Mouse (Mus musculus): ENCODE measurements at regions not wholly inside any gene's neighbourhood (a gene's known extent, or its start where the extent isn't known, plus 50 kb on each side); places are given as distances from the start of the nearest gene placed in this dataset.
A peak's percentile ranks its signal among the peaks of the same experiment; 100 is the strongest.

DNA sequence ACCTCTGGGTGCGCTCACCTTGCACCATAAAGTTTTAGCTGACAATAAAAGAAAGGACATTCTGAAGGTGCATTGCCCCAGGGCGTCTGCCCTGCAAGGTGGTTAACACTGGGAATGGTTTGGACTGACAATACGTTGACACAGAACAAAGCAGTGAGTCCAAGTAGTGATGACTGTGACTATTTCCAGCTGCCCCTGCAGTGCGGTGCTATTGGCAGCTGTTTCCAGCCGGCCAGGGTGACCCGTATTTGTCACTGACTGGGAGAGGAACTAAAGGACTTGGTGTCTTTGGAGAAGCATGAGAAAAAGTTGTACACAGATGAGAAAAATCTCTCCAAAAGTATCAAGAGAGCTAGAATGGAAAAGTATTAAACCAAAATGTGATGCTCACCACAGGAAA, 52.0 kb upstream of the Vtcn1 start:
- DNase-seq (ENCODE audit: extremely low spot score) = no peak

DNA sequence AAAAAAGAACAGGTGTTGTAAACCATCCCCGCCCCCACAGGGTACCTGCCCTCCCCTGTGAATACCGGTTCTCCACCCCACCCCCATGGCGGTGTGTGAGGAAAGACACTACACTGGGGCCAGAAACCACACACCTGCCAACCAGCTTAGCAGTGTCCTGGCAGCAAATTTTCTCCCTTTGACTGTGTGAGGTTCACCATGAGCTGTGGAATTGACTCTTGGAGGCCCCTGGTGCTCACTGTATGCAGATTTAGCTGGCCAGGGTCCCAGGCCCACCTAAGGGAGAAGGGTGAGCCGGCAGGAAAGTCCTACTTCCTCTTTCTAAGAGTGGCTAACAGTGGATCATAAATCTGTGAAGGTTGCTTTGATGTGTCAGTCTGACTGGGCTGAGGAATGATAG, 53.9 kb upstream of the Vtcn1 start:
- no peak for DNase-seq (ENCODE audit: extremely low spot score)

DNA sequence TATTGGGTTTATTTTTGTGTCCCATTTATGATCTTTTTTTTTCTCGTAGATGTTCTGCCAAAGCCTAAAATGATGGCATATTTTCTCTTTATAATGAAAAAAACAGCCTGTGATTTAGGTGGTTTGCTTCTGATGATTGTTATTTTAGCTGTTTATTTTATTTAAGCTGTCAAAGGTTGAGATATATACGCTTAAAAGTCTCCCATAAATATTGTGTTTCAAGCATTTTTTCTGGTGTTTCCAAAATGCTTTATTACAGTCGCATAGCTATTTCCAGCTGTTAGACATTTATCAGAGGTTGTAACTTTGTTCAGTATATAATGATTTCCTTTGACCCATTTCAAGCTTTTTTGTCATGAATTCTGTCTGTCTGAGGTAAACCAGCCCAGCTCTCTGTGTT, 54.4 kb upstream of the Vtcn1 start:
- no peak for DNase-seq (ENCODE audit: extremely low spot score)

DNA sequence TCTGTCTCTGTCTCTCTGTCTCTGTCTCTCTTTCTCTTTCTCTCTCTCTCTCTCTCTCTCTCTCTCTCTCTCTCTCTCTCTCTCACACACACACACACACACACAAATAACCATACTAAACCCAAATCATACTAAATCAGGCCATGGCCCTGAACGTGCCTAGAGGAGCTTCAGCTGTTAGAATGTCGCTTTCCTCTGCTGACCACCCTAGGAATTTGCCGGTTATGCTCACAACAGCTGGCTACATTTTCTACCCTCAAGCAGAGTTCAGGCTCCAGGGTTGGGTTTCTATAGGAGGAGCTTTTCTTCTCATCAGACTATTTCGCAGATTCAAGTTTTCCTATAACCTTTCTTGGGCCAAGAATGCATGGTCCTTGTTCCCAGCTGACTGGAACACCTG, 56.1 kb upstream of the Vtcn1 start:
- no peak for DNase-seq (ENCODE audit: extremely low spot score)

DNA sequence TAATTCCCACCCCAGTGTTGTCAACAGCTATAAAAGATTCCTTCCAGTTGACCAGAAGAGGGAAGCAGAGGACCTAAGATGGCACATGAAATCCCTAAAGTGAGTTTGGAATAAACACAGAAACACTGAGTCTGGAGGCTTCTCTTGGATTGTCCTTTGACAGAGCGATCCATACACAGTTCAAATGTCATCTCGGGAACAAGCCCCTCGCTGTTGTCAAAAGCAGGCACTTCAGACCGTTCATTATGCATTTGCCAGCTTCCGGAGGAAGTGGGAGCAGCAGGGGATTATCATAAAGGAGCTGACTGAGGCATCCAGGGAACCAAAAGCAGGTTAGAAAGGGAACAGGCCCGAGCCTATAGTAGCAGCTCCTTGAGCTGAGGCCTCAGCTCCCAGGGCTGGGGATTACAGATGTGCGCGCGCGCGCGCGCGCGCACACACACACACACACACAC, 57.1 kb upstream of the Vtcn1 start:
- peak; percentile 67 for DNase-seq (ENCODE audit: extremely low spot score)

DNA sequence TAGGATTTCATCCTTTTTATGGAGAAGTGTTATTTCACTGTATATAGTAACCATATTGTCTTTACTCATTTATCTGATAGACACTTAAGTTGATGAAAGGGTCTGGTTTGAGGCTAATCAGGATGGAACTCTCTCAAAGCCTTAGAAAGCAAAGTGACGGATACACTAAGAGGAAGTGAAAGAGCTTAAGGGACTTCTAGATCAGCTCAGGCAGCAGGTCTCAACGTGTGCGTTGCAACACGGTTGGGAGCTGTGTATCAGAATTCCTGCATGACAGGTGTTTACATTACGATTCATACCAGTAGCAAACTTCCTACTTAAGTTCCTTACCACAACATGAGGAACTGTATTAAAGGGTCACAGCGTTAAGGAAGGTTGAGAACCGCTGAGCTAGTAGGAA, 59.9 kb upstream of the Vtcn1 start:
- DNase-seq (ENCODE audit: extremely low spot score) = no peak

DNA sequence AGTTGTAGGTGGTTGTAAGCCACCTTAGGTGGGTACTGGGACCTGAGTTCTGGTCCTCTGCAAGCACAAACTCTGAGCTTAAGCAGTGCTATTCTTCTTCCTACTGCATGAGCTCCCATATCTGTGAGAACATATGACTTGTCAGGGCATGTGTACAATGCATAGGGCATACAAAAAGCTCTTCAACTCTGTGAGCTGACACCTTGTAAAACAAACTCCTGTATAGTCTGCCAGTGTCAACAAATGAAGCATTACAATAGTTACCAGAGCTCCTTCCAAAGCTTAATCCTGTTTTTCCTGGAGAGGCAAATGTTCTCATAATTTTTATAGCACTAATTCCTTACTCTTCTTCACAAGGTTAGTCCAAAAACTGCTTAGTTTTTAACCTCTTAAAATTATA, 62.4 kb upstream of the Vtcn1 start:
- no peak for DNase-seq (ENCODE audit: extremely low spot score)

DNA sequence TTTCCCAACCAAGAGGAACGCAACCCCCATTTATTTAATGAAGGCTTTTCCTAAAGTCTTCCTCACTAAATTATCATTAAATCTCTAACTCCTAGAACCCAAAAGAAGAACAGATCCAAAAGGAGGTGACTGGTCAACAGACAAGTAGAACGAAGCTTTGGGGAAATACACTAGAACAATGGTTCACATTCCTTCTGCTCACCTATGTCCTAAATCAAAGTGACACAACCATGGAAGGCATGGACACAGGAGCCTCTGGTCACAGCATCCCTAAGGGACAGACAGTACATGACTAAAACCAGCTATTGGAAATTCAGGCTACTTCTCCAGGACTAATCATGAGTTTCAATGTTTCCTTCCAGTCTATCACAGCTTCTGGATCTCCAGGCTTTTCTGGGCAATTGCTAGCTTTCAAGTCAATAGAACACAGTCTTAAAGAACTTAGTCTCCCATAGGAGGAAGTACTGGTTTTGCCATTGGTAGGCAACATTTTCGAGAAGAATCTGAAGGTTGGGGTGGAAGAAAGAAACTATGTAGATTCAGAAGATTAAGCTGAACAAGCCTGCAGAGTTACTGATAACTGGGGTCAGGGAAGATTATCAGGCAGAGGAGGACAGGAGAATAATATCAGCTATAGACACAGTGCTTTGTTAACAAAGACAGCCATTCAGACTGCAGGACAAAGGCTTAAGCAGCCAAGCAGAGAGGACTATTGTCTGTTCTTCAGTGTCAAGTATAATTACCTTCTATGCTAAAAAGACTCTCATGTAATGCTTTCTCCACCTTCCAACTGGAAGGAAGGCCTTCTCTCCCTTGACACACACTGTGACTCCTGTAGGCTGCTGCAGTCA, 65.9 kb upstream of the Vtcn1 start:
- DNase-seq (ENCODE audit: extremely low spot score) = no peak

DNA sequence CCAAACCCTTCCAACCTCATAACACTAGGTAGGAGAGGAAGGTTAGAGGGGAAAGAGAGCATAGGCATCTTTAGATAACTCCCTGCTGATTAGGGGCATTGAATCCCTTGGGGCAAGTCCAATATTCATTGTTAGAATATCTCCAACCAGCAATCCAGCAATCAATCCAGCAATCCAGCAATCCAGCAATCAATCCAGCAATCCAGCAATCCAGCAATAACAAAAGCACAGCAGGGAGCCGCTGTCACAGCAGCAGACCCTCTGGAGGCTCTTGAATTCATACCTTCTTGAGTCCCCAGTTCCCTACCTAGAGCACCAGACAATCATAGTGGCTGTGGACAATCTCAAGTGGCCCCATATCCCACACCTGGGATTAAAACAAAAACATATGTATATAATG, 69.4 kb upstream of the Man1a2 start:
- no peak for DNase-seq (ENCODE audit: extremely low spot score)

DNA sequence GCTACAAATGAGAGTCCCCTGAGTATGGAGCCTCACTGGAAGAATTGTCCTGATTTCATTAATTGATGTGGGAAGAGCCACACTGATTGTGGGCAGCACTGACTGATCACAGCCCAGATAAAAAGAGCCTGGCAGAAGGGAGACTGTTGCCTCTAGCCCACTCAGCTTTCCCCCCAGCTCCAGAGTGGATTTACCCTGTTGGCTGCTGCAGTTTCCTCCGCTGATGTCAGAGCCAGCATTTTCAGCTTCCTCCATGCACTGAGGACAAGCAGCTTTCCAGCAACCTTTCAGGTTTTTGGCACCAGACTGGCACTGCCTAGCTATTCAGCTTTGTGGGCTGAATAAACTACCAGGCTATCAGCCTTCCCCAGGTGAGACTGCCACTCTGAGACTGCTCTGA, 65.9 kb upstream of the Man1a2 start:
- DNase-seq (ENCODE audit: extremely low spot score) = no peak

DNA sequence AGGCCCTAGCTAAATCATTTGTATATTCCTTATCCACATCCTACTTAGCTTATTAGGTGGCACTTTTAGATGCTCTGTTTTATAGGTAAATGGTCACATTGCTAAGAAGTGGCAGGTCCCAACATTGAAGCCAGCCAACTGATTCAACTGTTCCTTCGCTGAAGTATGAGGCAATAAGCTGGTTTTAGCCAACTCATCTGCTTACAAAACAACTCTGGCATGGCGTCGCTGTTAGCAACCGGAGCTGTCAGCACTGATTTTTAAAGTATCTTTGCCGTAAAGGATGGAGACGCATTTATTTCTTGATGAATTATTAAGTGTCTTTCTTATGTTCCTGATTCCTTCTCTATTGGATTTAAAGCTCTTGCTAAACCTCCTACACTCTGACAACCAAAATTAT, 63.4 kb upstream of the Man1a2 start:
- DNase-seq (ENCODE audit: extremely low spot score) = no peak

DNA sequence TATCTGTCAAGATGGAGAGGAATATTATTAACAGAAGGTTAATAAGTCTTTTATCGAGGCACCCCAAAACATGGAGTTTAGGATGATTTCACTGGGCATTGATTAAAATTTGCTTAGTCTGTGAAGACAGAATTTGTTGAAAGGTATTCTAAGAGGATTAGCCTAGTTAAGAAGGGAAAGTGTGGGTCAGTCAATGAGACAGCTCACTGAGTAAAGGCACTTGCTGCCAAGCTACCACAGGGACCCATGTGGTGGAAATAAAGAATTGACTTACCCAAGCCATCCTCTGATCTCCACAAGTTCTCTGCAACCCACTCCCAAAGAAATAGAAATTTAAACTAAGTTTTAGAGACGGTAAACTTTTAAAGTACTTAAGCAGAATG, 63.0 kb upstream of the Man1a2 start:
- DNase-seq (ENCODE audit: extremely low spot score) = no peak

DNA sequence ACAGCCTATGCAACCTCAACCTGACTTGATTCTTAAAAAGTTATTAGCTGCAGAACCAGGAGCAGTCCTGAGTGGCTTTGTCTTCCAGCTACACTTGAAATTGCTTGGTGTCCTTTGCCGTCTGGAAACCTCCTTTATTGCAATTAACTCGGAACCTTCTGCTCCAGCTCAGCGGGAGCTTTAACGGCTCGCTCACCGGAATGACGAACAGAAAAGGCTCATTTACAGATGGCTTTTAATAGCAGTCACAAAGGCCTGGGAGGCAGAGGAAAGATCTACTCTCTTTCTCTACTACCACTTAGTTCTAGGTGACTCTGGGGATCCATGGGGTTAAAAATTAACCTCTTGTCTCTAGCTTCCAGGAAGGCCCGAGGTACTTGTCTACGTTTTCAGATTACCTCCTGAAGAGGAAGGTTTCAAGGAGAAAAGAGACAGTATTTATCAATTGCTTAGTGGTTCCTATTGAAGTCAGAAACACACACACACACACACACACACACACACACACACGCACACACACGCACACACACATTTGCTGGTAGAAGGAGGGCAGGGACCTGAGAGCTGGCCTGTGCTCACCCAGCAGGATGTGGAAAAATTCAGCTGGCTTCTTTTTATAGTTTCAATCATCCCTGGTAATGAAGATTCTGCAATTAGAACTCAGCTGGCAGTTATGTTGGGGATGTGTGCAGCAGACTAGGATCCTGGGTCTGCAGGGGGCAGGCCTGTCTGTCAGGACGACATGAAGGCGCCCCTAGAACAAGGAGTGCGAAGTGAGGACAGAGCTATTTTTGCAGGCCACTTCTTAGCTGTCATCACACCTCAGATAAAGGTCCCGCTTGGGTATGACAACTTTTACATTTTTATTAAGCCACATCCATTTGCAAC, 62.4 kb upstream of the Man1a2 start:
- DNase-seq (ENCODE audit: extremely low spot score) = no peak

DNA sequence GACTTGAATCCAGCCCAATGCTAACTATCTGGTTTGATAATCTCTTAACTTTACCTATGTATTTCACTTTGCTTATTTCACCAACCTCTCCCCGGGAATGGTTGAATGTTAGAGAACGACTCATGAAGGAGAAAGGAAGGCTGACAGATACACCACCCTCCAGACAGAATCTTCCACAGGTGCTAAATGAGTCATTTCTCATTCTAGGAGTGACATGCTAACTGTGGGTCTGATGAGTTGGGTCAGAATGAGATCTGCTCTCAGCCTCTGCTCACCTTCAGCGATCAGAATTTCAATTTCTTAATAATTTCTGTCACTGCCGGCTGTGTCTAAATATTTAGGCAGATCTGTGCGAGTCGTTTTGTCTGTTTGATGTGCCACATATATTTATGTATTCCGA, 52.4 kb upstream of the Man1a2 start:
- DNase-seq (ENCODE audit: extremely low spot score) = no peak

DNA sequence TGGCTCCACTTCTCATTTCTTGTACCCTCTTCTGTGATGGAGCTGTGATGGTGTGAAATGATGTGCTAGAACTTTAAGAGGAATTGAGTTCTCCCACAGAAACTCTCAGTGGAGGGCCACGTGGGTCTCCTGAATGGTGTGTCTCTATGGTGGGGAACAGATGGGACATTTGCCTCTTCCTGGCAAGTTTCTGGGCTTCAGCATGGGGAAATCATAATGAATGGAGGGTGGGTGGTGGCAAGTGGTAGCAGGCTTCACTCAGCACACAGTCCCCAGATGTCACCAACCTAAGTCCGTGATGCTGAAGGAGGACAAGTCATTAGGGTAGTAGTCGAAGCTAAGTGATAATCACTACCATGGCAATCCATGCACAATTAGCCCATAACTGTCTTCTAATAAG, 51.2 kb upstream of the Man1a2 start:
- DNase-seq (ENCODE audit: extremely low spot score) = no peak
